Mouse (Mus musculus) embryonic fibroblast, embryonic 13.5 days (primary cell): ENCODE measurements at regions not wholly inside any gene's neighbourhood (a gene's known extent, or its start where the extent isn't known, plus 50 kb on each side); places are given as distances from the start of the nearest gene placed in this dataset.

Source experiments
- H3K27ac ChIP-seq: 2 replicates; pipeline ENCODE4 v1.5.1; 2012; ENCODE audit warnings: low read length, control low read depth, inconsistent platforms; ENCODE audit not compliant: insufficient read depth
- H3K4me1 ChIP-seq: 2 replicates; pipeline ENCODE4 v1.6.1; 2011; ENCODE audit warnings: low read length; ENCODE audit not compliant: control insufficient read depth, insufficient read depth
- H3K4me3 ChIP-seq: 2 replicates; pipeline ENCODE4 v1.5.1; 2011; ENCODE audit warnings: mild to moderate bottlenecking, control low read depth, low read length; ENCODE audit not compliant: insufficient read depth
- CTCF ChIP-seq: IDR thresholded peaks from 2 replicates; pipeline ENCODE4 v1.5.1; 2011; ENCODE audit warnings: mild to moderate bottlenecking, control low read depth, low read length, moderate library complexity, borderline replicate concordance; ENCODE audit not compliant: insufficient read depth
- POLR2A ChIP-seq: IDR thresholded peaks from 2 replicates; pipeline ENCODE4 v1.6.1; 2011; ENCODE audit warnings: low read depth, mild to moderate bottlenecking, control low read depth, low read length, moderate library complexity

DNA sequence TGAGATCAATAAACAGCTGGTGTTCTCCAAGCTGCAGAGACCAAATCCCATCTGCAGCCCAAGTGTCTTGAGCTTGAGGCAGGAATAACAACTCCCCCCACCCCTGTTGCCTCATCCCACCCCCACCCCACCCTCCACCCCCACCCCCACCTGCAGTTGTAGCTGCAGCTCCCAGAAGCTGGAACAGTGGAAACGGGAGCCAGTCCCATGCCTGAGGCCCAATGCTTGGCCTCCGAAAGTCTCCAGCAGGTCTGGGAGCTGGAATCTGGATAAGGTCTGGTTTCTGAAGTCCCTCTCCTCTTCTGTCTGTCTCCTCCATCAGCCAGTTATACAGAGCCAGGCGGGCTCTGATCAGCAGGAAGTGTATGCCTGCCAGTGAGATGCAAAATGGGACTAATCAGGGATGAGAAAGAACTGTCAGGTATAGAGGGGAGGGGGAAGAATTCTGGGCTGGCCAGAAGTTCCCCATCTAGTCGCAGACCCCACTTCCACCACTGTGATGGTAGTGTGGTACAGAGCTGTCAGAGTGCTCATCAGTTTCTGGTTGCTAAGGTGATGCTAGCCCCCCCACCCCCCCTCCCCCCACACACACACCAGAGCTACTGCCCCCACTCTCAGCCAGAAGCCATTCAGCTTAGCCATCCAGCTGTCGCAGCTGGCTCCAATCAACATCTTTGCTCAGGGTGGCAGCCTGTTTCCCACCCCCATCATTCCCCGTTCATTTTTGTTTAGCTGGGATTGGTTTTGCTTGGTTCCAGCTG is 91.5 kb downstream of the Hes1 start:
- Histone ChIP-seq H3K27ac (no peak overlapping the region), H3K4me3 (no peak overlapping the region), H3K4me1 (no peaks in the 10 kb centered on the region)
- no peak for TF ChIP-seq CTCF
- TF ChIP-seq POLR2A = no peak

DNA sequence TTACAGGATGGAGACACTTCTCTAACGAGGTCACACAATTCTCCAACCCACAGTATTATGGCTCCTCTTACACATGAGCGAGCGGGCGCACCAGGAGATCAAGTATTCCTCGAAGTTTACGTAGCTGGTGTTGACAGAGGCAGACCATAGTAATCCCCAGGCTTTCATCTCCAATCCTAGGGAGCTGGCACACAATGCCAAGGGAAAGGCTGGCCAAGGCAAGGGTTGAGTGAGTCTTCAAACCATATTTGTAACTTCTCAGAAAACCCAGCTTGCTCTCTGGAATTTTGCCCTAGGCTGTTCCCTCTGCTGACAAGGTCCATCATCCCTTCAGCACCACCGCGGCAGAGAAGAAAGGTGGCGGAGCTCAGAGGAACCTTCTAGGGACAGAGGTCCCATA is 94.0 kb downstream of the Hes1 start:
- Histone ChIP-seq H3K4me3 (no peak overlapping the region), H3K27ac (no peak overlapping the region), H3K4me1 (no peaks in the 10 kb centered on the region)
- TF ChIP-seq POLR2A = no peak

- Histone ChIP-seq H3K27ac (no peak overlapping the region), H3K4me1 (no peaks in the 10 kb centered on the region), H3K4me3 (no peak overlapping the region)
- no peak for TF ChIP-seq POLR2A
- TF ChIP-seq CTCF = no peak
Observed at GRCm38 (mm10) chr16:30160399-30160798, 96.2 kb downstream of the Hes1 start.

GRCm38 (mm10) chr16:30163303-30163702 is 99.1 kb downstream of the Hes1 start:
- TF ChIP-seq POLR2A (no peak), CTCF (no peak)
- H3K27ac ChIP-seq = no peak overlapping the region
- no peak overlapping the region for H3K4me3 ChIP-seq
- no peaks in the 10 kb centered on the region for H3K4me1 ChIP-seq

GRCm38 (mm10) chr16:30165667-30166180 is 101.5 kb downstream of the Hes1 start:
- Histone ChIP-seq H3K4me1 (no peaks in the 10 kb centered on the region), H3K27ac (no peak overlapping the region), H3K4me3 (no peak overlapping the region)
- TF ChIP-seq CTCF = no peak
- TF ChIP-seq POLR2A = no peak

- no peak overlapping the region for H3K4me3 ChIP-seq
- no peak for TF ChIP-seq CTCF
- peak; percentile 40; the same call in 1 of the 2 replicates for TF ChIP-seq POLR2A
Observed at GRCm38 (mm10) chr16:30171381-30172079, 95.8 kb downstream of the Cpn2 start.

GRCm38 (mm10) chr16:30172136-30172731 is 95.1 kb downstream of the Cpn2 start:
- peaks cover 8% of the 10 kb centered on the region for H3K4me1 ChIP-seq
- no peak for TF ChIP-seq POLR2A

More at GRCm38 (mm10) chr16:30171381-30172079, 95.8 kb downstream of the Cpn2 start:
- Histone ChIP-seq H3K27ac (0 out of 2 replicates have a peak overlapping the region, but pooled peaks have one; percentile 4), H3K4me1 (peaks cover 8% of the 10 kb centered on the region)

GRCm38 (mm10) chr16:30172798-30173202 is 94.5 kb downstream of the Cpn2 start:
- Histone ChIP-seq H3K4me3 (no peak overlapping the region), H3K27ac (no peak overlapping the region), H3K4me1 (peaks cover 8% of the 10 kb centered on the region)
- TF ChIP-seq POLR2A (no peak), CTCF (no peak)

More at GRCm38 (mm10) chr16:30172136-30172731, 95.1 kb downstream of the Cpn2 start:
- Histone ChIP-seq H3K4me3 (no peak overlapping the region), H3K27ac (peak overlapping the region; percentile 7; the same call in 1 of the 2 replicates)

DNA sequence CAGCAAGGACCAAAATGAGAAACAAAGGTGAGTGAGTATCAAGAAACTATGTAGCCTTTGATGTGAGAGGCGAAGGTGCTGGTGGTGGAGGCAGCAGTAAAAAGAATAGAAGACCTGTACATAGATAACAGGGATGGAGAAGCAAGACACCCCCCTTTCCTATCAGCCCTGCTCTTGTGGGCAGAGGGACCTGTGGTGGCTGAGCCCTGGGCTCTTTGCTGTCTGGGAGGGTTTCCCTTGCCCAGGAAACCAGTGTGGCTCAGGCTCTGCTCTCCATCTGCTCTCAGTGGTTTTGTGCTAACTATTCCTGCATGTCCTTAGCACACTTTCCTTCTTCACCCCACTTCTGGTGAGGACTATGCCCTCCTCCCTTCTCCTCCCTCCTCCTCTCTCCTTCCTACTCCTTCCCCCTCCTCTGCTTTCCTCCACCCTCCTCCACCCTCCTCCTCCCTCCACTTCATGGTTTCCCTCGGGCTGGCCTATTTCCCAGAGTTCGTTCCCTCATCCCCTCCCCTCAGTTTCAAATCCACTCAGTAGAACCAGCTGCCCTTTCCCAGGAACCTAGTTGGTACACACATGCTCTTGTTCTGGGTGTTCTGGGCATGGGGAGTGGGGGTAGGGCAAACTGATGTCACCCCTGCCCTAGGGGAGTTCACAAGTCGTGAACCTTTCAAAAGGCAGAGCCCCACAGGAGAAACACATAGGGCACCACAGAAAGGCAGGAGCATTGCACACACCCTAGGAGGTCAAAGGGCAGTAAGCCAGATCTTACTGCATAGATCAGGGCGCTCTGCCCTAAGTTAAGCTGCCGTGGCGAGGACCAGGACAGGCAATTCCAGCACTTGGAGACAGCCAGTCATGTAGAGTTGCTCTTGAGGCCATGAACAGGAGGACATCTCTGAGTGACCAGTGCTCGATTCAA is 93.1 kb downstream of the Cpn2 start:
- Histone ChIP-seq H3K27ac (no peak overlapping the region), H3K4me1 (peaks cover 8% of the 10 kb centered on the region), H3K4me3 (no peak overlapping the region)
- TF ChIP-seq POLR2A = no peak
- no peak for TF ChIP-seq CTCF
